Mouse (Mus musculus): ENCODE measurements around the gene Evi5l.

- TF ChIP-seq POLR2A (IDR thresholded peaks at IDR 0.05; ENCODE audit: borderline replicate concordance, extremely low read depth, low read depth, low read length) (no peak), CTCF (IDR thresholded peaks at IDR 0.05; ENCODE audit: insufficient read depth, low read length) (no peak)
Observed at GRCm38 (mm10) chr8:4189031-4189722, 22.8 kb downstream of the Evi5l start.

All from lung, adult 2 months (tissue).